Mouse (Mus musculus) liver, embryonic 13.5 days (tissue): ENCODE measurements at regions not wholly inside any gene's neighbourhood (a gene's known extent, or its start where the extent isn't known, plus 50 kb on each side); places are given as distances from the start of the nearest gene placed in this dataset.

Experiments used
- ATAC-seq: fragments of 200-750 bp; cut with Nextera tagmentation; 2 replicates; pipeline ENCODE4 v1.8.0; 2017; ENCODE audit warnings: low read depth, mild to moderate bottlenecking, moderate number of reproducible peaks, moderate library complexity
- DNase-seq: peaks from one replicate; pipeline ENCODE4 v3.0.0; 2022
- H3K27ac ChIP-seq: fragments of 300-500 bp; sonication (generic); 2 replicates; pipeline ENCODE4 v1.5.1; 2015; ENCODE audit warnings: moderate library complexity, mild to moderate bottlenecking, inconsistent platforms
- H3K27me3 ChIP-seq: fragments of 300-500 bp; sonication (generic); 2 replicates; pipeline ENCODE4 v1.6.1; 2015; ENCODE audit warnings: mild to moderate bottlenecking, inconsistent platforms
- H3K36me3 ChIP-seq: fragments of 300-500 bp; sonication (generic); 2 replicates; pipeline ENCODE4 v1.6.1; 2015; ENCODE audit warnings: mild to moderate bottlenecking, inconsistent platforms
- H3K4me1 ChIP-seq: fragments of 300-500 bp; sonication (generic); replicated peaks from 2 replicates; pipeline ENCODE4 v1.6.1; 2015; ENCODE audit warnings: inconsistent platforms
- H3K4me2 ChIP-seq: fragments of 300-500 bp; sonication (generic); 2 replicates; pipeline ENCODE4 v1.6.1; 2015; ENCODE audit warnings: inconsistent platforms, mild to moderate bottlenecking, moderate library complexity
- H3K4me3 ChIP-seq: fragments of 300-500 bp; sonication (generic); replicated peaks from 2 replicates; pipeline ENCODE4 v1.5.1; 2015; ENCODE audit warnings: mild to moderate bottlenecking, inconsistent platforms
- H3K9ac ChIP-seq: fragments of 300-500 bp; sonication (generic); 2 replicates; pipeline ENCODE4 v1.6.1; 2015; ENCODE audit warnings: mild to moderate bottlenecking, inconsistent platforms
- H3K9me3 ChIP-seq: fragments of 300-500 bp; sonication (generic); replicated peaks from 2 replicates; pipeline ENCODE4 v1.6.1; 2016; ENCODE audit warnings: inconsistent platforms
- WGBS: fragments of 180-500 bp; shearing (Covaris S2); methylation state at CpG from one replicate; pipeline ENCODE4 v1.1.7; 2015; ENCODE audit not compliant: insufficient replicate concordance; 5-methylcytosine and 5-hydroxymethylcytosine counted together

- no peak overlapping the region for H3K4me3 ChIP-seq
- H3K36me3 ChIP-seq = no peaks in the 10 kb centered on the region
- no peaks in the 10 kb centered on the region for H3K27me3 ChIP-seq
- H3K27ac ChIP-seq = no peak overlapping the region
- no peak overlapping the region for H3K4me2 ChIP-seq
- WGBS = 32% methylated on average over 15 of the region's 15 CpGs
- no peaks in the 10 kb centered on the region for H3K9me3 ChIP-seq
- no peak for ATAC-seq
- no peak for DNase-seq
- H3K9ac ChIP-seq = no peak overlapping the region
- peaks cover 16% of the 10 kb centered on the region for H3K4me1 ChIP-seq
These were observed 842.1 kb upstream of the Car8 start for GRCm38 (mm10) chr4:9080821-9081493.

GRCm38 (mm10) chr4:9079828-9080245 is 841.0 kb upstream of the Car8 start:
- DNase-seq (no peak), ATAC-seq (no peak)
- no peaks in the 10 kb centered on the region for H3K27me3 ChIP-seq
- H3K9me3 ChIP-seq = no peaks in the 10 kb centered on the region
- no peak overlapping the region for H3K4me2 ChIP-seq
- no peak overlapping the region for H3K9ac ChIP-seq
- H3K4me3 ChIP-seq = no peak overlapping the region
- 51% methylated on average over 4 of the region's 4 CpGs for WGBS
- no peaks in the 10 kb centered on the region for H3K36me3 ChIP-seq
- peaks cover 16% of the 10 kb centered on the region for H3K4me1 ChIP-seq
- H3K27ac ChIP-seq = no peak overlapping the region

- no peak overlapping the region for H3K9ac ChIP-seq
- H3K4me3 ChIP-seq = no peak overlapping the region
- H3K36me3 ChIP-seq = no peaks in the 10 kb centered on the region
- H3K27ac ChIP-seq = no peak overlapping the region; the same call in 1 of the 2 replicates
- DNase-seq = no peak
- no peaks in the 10 kb centered on the region for H3K27me3 ChIP-seq
- no peak overlapping the region for H3K4me2 ChIP-seq
- WGBS = 32% methylated on average over 2 of the region's 2 CpGs
- no peaks in the 10 kb centered on the region for H3K9me3 ChIP-seq
- H3K4me1 ChIP-seq = no peaks in the 10 kb centered on the region; the same call in 1 of the 2 replicates
- no peak for ATAC-seq
These were observed 835.6 kb upstream of the Car8 start for GRCm38 (mm10) chr4:9074447-9074846.

GRCm38 (mm10) chr4:9073736-9074428 is 835.0 kb upstream of the Car8 start:
- DNase-seq = no peak

GRCm38 (mm10) chr4:9072321-9072720 is 833.5 kb upstream of the Car8 start:
- H3K27me3 ChIP-seq = no peaks in the 10 kb centered on the region

More at GRCm38 (mm10) chr4:9073736-9074428, 835.0 kb upstream of the Car8 start:
- H3K4me3 ChIP-seq = no peak overlapping the region
- H3K27me3 ChIP-seq = no peaks in the 10 kb centered on the region
- H3K4me1 ChIP-seq = no peaks in the 10 kb centered on the region; the same call in 1 of the 2 replicates
- no peaks in the 10 kb centered on the region for H3K9me3 ChIP-seq
- no peak overlapping the region for H3K4me2 ChIP-seq
- H3K27ac ChIP-seq = no peak overlapping the region
- ATAC-seq = no peak
- no peak overlapping the region for H3K9ac ChIP-seq
- WGBS = 64% methylated on average over 8 of the region's 8 CpGs
- H3K36me3 ChIP-seq = no peaks in the 10 kb centered on the region

GRCm38 (mm10) chr4:9067874-9068273 is 829.0 kb upstream of the Car8 start:
- 39% methylated on average over 2 of the region's 2 CpGs for WGBS
- H3K36me3 ChIP-seq = no peaks in the 10 kb centered on the region
- H3K4me1 ChIP-seq = no peaks in the 10 kb centered on the region
- H3K9me3 ChIP-seq = no peaks in the 10 kb centered on the region
- DNase-seq = no peak
- H3K4me2 ChIP-seq = no peak overlapping the region
- H3K9ac ChIP-seq = no peak overlapping the region
- ATAC-seq = no peak
- no peaks in the 10 kb centered on the region for H3K27me3 ChIP-seq
- H3K4me3 ChIP-seq = no peak overlapping the region
- H3K27ac ChIP-seq = no peak overlapping the region

More at GRCm38 (mm10) chr4:9072321-9072720, 833.5 kb upstream of the Car8 start:
- ATAC-seq = no peak
- WGBS = 50% methylated on average over 5 of the region's 5 CpGs
- Histone ChIP-seq H3K4me3 (no peak overlapping the region), H3K9ac (no peak overlapping the region), H3K4me2 (no peak overlapping the region), H3K9me3 (no peaks in the 10 kb centered on the region), H3K36me3 (no peaks in the 10 kb centered on the region), H3K27ac (no peak overlapping the region), H3K4me1 (no peaks in the 10 kb centered on the region; the same call in 1 of the 2 replicates)
- no peak for DNase-seq

GRCm38 (mm10) chr4:9065981-9066815 is 827.4 kb upstream of the Car8 start:
- Histone ChIP-seq H3K27ac (no peak overlapping the region), H3K9me3 (no peaks in the 10 kb centered on the region), H3K27me3 (0 out of 2 replicates have a peak, but pooled peaks cover 3% of the 10 kb centered on the region), H3K9ac (no peak overlapping the region), H3K4me2 (no peak overlapping the region), H3K4me1 (no peaks in the 10 kb centered on the region), H3K4me3 (no peak overlapping the region), H3K36me3 (no peaks in the 10 kb centered on the region)
- ATAC-seq = no peak
- DNase-seq = no peak
- 50% methylated on average over 10 of the region's 10 CpGs for WGBS

GRCm38 (mm10) chr4:9061941-9062340 is 823.1 kb upstream of the Car8 start:
- no peaks in the 10 kb centered on the region for H3K9me3 ChIP-seq
- no peak overlapping the region for H3K9ac ChIP-seq
- H3K4me1 ChIP-seq = no peaks in the 10 kb centered on the region
- no peak overlapping the region for H3K4me2 ChIP-seq
- no peak overlapping the region for H3K27ac ChIP-seq
- DNase-seq (no peak), ATAC-seq (no peak)
- no peak overlapping the region for H3K4me3 ChIP-seq
- H3K27me3 ChIP-seq = 0 out of 2 replicates have a peak, but pooled peaks cover 3% of the 10 kb centered on the region
- H3K36me3 ChIP-seq = no peaks in the 10 kb centered on the region
- WGBS = 41% methylated on average over 3 of the region's 3 CpGs

GRCm38 (mm10) chr4:9060221-9060620 is 821.4 kb upstream of the Car8 start:
- Histone ChIP-seq H3K9me3 (no peaks in the 10 kb centered on the region), H3K27me3 (0 out of 2 replicates have a peak, but pooled peaks cover 3% of the 10 kb centered on the region), H3K27ac (no peak overlapping the region), H3K36me3 (no peaks in the 10 kb centered on the region), H3K4me2 (no peak overlapping the region), H3K4me3 (no peak overlapping the region), H3K4me1 (no peaks in the 10 kb centered on the region), H3K9ac (no peak overlapping the region)
- ATAC-seq (no peak), DNase-seq (no peak)
- WGBS = 59% methylated on average over 5 of the region's 5 CpGs

- Histone ChIP-seq H3K4me1 (no peaks in the 10 kb centered on the region), H3K27me3 (0 out of 2 replicates have a peak, but pooled peaks cover 3% of the 10 kb centered on the region), H3K27ac (no peak overlapping the region), H3K4me3 (no peak overlapping the region), H3K36me3 (no peaks in the 10 kb centered on the region), H3K4me2 (no peak overlapping the region), H3K9ac (no peak overlapping the region), H3K9me3 (no peaks in the 10 kb centered on the region)
- no peak for ATAC-seq
- DNase-seq = no peak
- 65% methylated on average over 4 of the region's 4 CpGs for WGBS
These were observed 818.8 kb upstream of the Car8 start for GRCm38 (mm10) chr4:9057676-9058075.

- no peak for ATAC-seq
- Histone ChIP-seq H3K4me1 (no peaks in the 10 kb centered on the region), H3K4me2 (no peak overlapping the region)
These were observed 818.3 kb upstream of the Car8 start for GRCm38 (mm10) chr4:9057113-9057512.

More at GRCm38 (mm10) chr4:9057113-9057512, 818.3 kb upstream of the Car8 start:
- H3K9me3 ChIP-seq = no peaks in the 10 kb centered on the region
- no peak overlapping the region for H3K4me3 ChIP-seq
- 0 out of 2 replicates have a peak, but pooled peaks cover 3% of the 10 kb centered on the region for H3K27me3 ChIP-seq
- no peak overlapping the region for H3K9ac ChIP-seq
- no peak for DNase-seq
- 79% methylated on average over 7 of the region's 7 CpGs for WGBS
- H3K27ac ChIP-seq = no peak overlapping the region
- no peaks in the 10 kb centered on the region for H3K36me3 ChIP-seq
